Mouse (Mus musculus): ENCODE measurements around the gene Dtx1.
A peak's percentile ranks its signal among the peaks of the same experiment; 100 is the strongest.

Dtx1 gene

DNA sequence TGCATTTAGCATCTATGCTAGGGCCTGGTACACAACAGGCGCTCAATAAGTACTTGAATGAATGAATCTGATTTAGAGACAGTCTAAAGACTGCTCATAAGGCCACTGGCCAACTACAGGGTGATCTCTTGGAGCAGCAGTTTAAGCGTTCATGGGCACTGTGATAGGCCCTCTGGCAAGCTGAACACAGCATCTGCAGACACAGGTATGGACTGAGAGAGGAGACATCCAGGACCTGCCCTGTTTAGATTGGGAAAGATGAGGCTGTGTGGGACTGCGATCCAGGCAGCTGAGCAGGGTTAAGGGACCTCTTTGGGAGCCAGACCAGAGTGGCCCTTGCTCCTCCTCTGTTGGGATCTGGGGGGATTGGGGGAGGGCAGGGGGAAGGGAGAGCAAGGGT is at the start of gene Dtx1:
Gene Dtx1, minus strand, starts transcription at position 101 of the 400 bp plus-strand sequence.
- DNase-seq (ENCODE audit: low spot score): no peak

DNA sequence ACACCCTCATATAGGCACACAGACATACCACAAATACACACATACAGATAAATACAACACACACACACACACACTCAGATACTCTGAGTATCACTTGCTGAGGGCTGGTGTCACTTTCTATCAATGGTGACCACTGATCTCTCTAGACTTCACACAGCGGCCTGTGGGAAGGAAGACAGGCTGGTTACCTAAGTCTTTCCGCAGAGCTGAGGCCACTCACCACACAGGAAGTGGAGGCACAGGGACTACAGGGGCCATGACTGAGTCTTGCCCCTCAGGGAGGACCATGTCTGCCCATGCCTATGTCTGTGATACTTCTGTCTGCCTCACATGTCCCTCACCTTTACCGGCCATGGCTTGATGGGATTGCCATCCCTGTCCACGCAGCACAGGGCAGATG is 42.5 kb upstream of the Dtx1 start:
- DNase-seq (ENCODE audit: low spot score): no peak

DNA sequence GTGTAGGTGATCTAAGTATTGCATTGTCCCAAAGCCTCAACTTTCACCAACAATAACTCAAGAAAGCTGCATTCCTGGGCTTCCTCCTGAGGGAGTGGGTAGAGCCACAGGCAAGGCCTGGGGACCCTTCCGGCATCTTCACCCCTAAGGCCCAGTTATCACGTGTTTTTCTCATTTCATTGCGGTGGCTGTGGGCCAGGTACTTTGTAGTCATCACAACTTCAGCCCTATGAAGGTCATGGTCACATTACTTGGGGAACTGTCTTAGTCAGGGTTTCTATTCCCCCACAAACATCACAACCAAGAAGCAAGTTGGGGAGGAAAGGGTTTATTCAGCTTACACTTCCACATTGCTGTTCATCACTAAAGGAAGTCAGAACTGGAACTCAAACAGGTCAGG is 41.1 kb upstream of the Dtx1 start:
- DNase-seq (ENCODE audit: low spot score): no peak

DNA sequence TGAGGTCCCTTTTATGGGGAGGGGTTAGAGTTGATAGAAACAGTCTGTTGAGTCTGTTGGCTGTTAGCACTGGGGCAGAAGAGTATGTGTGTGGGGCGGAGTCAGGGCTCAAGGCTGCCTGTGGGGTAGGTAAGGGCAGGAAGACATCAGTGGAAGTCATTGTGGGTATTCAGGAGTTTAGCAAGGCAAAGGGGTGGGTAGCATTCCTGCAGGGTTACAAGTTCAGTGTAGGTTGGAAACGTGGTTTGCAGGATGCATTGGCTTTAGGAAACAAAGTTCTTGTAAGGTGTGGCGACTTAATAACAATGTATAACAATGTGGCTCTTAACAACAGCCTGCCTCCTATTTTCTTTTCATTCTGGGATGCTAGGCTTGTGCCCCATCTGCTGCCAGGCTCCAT is 39.5 kb upstream of the Dtx1 start:
- DNase-seq (ENCODE audit: low spot score): no peak

DNA sequence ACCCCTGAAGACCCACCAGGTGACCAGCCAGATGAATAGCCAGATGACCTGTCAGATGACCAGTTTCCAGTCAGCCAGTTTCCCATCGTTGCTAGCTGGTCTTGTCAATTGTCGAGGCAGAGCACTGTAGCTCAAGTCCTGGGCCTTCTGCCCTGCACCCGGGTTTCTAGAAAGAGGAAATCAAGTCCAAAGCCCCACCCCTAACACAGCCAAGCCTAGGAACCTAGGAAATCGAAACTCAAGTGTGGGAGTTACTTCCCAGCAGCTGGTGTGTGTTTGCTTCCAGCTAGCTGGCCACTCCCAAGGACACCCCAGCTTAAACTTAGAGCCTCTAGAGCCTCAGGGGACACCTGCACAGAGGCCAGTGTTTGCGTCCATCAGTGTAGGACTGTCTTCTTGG is 38.0 kb upstream of the Dtx1 start, which contains the start of gene Oas2:
Gene Oas2, minus strand, starts transcription at position 166 of the 400 bp plus-strand sequence.
- no peak for DNase-seq (ENCODE audit: low spot score)

DNA sequence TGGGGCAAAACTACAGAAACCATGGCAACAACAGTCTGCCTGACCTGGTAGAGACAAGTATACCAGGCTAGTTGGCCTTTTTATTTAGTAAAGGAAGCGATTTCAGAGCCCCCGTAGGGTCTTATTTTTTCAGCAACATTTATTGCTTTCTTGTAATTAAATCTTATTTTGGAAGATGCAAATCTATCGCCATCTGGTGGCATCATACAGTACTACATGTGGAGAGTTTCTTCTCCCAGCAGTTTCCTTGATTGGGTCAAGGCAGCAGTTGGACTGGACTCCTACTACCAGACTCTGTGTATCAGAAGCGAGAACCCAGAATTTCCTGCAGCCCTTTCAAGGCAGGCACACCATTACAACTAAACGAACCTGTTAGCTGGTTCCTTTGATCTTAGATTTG is 34.7 kb upstream of the Dtx1 start:
- DNase-seq (ENCODE audit: low spot score): peak; percentile 90

DNA sequence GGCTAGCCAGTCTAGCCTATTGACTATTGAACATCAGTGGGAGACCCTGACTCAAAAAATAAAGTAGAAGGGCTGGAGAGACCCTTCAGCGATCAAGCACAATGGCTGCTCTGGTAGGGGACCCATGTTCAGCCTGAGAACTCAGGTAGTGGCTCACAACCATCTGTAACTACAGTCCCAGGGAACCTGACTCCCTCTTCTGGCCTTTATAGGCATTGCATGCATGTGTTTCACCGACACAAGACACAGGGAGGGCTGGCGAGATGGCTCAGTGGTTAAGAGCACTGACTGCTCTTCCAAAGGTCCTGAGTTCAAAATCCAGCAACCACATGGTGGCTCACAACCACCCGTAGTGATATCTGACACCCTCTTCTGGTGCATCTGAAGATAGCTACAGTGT is 30.4 kb upstream of the Dtx1 start:
- DNase-seq (ENCODE audit: low spot score): peak; percentile 81

DNA sequence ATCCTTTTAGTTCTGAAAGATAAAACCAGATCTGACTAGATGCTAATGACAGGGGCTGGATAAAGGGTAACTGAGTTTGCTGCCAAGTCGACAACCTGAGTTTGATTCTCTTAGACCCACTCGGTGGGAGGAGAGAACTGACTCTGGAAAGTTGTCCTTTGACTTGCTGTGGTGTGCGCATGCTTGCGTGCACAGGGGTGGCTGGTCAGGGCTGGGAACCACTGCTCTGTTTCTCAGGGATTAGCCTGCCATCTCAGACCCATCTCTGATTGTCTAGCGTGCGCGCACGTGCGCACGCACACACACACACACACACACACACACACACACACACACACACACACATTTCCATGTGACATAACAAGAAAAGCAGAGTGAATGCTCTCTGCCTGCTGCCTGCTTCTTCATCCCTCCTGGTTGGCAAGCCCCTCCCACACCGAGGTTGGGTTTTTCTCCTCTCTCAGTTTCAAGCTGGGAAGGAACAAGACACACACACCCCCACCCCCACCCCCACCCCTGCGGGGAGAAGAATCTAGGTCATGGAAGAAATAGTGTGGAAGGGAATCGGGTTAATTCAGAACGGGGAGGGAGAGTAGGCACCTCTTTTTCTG is 22.8 kb upstream of the Dtx1 start:
- DNase-seq (ENCODE audit: low spot score): peak; percentile 87

DNA sequence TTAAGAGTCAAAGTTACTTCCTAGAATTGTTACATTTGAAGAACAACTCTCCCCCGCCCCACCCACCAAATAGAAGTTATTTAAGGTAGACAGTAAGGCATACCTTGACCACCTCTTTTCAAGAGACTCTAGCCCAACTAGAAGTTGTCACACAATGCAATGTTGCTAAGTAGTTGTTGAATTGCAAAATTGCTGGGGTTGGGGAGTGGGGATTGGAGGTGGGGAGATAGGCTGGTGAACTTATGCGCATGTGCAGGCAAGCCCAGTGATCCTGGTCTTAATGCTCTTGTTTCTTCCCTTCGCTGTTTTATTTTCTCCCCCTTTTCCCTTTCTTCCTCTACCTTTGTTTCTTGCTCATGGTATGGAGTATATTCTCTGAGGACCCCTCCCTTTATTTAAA is 22.0 kb upstream of the Dtx1 start:
- no peak for DNase-seq (ENCODE audit: low spot score)

DNA sequence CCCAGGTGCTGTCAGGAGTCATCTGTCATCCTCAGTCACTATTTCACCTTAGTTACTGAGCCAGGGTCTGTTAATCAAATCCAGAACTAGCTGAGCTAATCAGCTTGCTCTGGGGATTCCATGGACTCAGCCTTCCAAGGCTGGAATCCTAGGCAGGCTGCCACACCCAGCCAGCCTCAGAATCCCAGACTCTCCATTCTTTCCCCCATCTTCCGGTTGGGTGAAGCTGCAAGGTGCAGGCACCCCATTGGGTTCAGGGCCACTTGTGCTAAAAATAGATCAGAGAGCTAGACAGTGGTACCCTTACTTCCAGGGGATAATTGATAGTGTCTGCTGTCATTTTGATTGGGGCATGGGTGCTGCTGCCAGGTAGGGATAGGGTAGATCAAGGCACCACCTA is 21.0 kb upstream of the Dtx1 start:
- DNase-seq (ENCODE audit: low spot score): no peak

DNA sequence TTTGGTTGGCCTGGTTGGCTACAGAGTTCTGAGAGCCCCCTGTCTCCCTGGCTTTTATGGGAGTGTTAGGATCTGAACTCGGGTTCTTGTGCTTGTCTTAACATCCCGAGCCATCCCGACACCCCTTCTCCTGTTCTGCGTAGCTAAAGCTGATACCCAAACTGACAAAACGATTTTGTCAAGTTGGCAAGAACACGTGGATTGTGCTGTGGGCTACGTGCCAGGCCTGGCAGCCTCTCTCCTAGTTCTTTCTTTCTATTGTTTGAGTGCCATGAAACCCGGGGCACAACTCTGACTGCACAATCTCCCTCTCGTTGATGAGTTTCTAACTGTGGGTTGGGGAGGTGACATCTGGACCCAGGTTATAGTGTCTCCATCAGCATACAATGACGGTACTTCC is 17.6 kb upstream of the Dtx1 start:
- DNase-seq (ENCODE audit: low spot score): no peak

DNA sequence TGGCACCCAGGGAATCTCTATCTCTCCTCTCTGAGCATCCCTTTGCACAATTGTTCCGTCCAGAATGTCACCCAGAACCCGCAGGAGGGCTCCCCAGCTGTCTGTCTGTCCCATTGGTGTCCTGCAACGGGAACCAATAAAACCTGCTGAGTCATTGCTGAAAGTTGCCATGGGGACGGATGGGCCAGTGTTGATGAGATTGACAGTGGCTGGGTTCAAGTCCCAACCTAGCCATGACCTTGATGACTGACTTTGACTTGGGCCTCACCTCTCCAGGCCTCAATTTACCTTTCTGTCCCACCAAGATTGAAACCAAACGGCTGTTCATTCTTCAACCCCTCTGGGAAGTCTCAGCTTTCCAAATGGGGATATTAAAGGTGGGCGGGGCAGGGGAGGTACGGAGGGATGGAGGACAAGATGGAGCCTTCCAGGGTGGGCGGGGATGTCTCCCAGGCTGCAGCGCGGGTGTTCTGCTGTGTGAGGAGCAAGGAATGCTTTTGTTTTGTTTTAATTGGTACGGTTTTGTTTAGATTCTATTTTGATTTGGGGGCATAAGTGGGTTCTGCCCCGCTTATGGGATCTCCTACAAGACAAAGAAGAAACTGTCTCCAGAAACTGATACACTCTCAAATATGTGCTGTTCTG is 14.2 kb upstream of the Dtx1 start:
- DNase-seq (ENCODE audit: low spot score): no peak

DNA sequence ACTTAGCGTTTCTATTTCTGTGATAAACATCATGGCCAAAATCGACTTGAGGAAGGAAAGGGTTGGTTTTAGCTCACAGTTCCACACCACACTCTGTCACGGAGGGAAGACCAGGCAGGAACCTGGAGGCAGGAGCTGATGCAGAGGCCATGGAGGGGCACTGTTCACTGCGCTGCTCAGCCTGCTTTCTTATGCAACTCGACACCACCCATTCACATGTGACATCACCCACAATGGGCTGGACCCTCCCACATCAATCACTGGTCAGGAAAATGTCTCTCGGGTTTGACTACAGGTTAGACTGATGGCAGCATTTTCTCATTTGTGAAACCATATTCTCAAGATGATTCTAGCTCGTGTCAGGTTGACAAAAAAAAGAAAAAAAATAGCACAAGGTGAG is 9.3 kb upstream of the Dtx1 start:
- no peak for DNase-seq (ENCODE audit: low spot score)

DNA sequence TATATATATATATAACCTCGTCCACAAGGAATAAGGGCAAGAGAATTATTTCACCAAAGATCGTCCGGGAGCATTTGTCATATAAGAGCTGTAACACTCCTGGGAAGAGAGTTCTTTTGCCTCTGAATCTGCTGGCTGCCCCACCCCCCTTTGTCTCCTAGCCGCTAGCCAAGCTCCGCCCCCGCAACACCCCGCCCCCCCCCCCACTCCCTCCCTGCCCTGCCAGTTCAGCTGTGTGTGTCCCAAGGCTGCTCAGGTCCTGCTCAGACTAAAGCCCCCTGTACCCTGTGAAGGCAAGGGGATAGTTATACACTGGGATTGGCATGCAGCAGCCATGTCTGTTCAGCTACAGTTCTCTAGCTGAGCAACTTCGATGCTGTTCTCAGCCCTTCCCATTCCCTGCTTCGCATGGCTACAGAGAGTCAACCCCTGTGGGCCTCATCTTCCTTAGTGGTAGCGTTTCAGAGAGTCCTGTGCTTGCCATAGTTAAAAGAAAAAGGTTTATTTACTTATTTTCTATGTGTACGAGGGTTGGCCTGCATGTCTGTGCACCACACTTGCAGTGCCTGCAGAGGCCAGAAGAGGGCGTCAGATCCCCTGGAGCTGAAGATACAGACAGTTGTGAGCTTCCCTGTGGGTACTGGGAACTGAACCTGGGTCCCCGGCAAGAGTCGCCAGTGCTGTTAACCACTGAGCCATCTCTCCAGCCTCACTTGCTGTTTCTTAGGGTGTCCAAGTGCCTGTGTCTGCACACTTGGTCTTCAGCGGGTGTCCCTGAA is 7.1 kb upstream of the Dtx1 start:
- no peak for DNase-seq (ENCODE audit: low spot score)

DNA sequence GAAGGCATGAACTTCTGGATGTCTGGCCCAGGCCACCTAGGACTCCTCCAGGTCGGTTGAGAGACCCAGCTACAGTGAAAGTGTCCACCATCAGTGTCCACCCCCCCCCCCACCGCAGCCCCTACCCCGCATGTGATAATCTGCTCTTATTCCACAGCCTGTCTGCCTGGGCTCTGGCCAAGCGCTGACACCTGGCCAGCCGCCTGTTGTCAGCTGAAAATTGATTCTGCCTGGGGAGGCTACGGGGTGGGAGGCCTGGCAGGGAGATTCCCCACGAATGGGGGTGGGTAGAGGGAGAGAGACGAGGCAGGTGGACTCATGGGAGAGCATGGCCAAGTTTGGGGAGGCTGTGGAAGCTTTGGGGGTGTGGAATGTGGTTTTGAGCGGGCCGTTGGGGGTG is 5.4 kb upstream of the Dtx1 start:
- no peak for DNase-seq (ENCODE audit: low spot score)

DNA sequence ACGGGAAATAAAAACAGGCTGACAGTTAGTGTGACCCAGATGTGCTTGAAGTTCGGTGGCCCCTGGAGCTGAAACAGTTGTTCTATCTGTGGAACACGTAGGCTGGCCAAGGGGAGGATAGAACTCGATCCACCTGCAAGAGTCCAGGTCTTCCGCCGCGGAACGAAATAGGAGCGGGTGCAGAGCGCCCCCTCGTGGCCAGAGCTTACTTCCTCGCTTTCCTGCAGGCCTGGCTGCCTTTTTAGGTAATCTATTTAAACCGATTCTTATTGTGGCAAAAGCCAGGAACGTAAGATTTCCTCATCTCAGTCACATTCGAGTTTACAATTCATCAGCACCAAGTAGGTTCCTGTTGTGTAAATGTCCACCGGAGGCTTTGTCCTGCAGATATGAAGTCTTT is 2.6 kb upstream of the Dtx1 start:
- DNase-seq (ENCODE audit: low spot score): peak; percentile 90

DNA sequence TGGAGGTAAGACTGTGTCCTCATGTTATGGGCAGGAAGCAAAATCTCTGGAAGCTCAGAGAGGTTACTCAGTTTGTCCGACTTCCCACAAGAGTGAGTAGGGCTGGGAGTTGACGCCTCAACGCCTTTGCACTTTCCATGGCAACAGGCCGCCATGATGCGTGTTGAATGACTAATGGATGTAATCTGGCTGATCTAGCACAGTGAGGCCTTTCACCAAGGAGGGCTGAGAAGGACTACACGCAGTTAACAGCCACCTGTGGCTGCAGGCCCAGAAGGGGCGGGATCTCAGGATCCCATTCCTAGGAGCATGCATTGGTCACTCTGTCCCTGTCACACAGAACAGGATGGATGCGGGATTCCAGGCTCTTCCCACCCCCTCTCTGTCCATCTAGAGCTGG is 994 bp upstream of the Dtx1 start:
- DNase-seq (ENCODE audit: low spot score): no peak

DNA sequence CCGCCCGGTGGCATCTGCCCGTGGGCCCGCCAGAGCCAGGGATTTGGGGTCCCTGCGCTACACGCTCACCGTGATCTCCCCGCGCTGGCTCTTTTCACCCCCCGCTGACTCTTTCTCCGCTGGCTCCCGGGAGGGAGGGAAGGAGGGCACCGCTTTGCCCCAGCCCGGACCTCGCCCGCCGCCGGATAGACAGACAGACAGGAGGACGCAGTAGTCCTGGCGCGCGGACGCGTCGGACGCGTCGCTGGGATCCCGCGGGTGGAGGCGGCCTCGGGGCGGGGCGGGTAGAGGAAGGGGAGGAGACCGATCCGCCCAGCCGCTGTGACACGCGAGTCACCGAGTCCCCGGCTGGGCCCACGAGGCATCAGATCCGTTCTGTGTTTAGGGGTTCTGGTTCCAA is 311 bp downstream of the Dtx1 start:
- peak; percentile 70 for DNase-seq (ENCODE audit: low spot score)

DNA sequence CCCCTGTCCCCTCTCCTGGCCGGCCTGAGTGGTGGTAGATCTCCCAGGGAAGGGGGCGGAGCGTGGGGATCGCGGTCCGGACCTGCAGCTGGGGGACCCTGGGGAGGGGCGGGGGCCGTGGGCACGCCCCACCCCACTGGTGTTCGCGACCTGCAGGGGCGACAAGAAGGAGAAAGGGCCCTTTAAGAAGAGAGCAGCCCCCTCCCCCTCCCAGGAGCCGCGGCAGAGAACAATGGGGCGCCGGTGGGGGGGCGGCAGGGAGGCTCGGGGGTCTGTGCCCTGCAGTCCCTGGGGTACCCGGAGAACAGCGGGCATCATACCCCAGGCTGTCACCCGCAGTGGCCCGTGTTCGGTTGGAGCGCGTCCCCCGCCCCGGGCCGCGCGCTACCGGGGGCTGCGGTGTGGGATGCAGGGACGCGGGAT is 890 bp downstream of the Dtx1 start:
- DNase-seq (ENCODE audit: low spot score): peak; percentile 50

DNA sequence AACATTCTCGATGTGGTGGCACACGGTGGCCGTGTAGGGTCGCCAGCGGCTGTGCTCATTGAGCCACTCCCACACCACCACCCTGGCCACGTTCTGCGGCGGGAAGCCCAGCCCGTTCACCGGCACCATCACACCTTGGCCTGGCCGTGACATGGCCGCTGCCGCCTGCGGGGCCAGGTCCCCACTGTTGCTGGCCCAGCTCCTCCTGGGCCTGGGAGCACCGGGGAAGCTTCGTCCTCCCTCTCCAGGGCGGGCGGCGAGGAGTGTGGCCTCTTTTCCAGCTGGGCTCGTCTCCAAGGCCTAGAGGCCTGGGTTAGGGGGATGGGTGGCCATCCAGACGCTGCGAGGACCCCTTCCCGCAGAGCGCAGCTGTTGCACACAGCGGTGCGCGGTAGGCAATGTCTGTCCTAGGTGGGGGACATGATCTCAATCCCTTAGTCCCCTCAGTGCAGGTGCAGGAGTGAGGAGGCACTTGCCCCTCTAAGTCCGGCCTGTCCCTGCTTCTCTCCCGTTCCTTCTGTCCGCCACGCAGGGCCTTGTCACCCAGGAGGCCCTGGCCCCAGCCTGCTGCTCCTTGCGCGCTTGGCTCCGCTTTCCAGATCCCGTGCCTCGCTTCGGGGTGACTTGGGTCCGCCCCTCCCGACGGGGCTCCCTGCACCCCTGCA is 1.4 kb downstream of the Dtx1 start:
- DNase-seq (ENCODE audit: low spot score): peak; percentile 72

DNA sequence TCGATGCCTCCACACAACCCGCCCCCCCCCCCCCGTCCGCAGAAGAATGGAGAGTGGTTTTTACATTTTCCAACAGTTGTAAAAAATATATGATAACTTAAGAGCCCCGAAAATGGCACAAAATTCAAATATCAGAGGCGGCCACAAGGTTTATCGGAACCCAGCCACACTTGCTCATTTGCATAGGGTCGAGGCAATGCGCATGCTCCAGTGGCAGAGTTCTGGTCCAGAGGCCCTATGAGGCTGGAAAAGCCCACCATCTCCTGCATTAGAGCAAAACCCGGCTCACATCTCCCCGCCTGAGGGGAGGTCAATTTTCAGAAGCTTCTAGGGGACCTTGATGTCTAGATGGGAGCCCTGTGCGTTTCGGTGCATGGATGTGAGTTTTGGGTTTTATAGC is 4.8 kb downstream of the Dtx1 start:
- no peak for DNase-seq (ENCODE audit: low spot score)

DNA sequence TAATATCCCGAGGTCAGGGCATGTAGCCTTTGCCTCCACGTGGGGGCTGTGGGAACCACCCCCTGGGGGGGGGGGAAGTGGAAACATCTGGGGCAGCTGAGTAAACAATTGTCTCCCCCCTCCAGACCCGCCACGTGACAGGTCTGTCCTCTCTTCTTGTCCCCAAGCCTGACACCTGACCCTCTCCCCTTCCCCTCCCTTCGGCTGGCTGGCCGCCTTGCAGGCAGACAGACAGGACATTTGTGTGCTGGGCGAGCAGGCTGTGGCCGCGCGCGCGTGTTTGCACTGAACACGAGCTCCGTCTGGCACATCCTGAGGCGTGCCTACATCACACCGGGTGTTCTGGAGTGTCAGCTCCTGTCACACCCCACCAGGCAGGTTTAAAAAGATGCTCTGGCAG is 5.2 kb downstream of the Dtx1 start:
- peak; percentile 49 for DNase-seq (ENCODE audit: low spot score)

DNA sequence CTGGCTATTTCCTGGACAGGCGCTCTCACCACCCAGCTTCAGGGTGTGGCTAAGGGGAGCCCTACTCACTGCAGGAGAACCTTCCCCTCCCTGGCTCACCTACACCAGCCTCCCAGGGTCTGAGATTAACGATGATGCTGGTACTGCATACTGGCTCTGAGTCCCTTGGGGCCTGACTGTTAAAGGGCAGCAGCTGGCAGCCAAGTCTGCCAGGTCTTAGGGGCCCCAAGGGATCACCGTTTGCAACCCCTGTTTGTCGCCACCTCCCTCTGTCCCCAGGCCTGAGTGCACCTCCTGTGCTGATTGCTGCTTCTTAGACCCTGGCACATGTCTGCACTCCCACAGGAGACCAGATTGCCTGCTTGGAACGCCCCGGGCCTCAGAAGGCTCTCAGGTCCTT is 7.3 kb downstream of the Dtx1 start:
- DNase-seq (ENCODE audit: low spot score): no peak
